Mouse (Mus musculus) mouse embryonic stem cell (cell line): ENCODE results near the gene Unc13b.

Source experiments
- in situ Hi-C, 2 experiments: fragments of 300-500 bp; cut with MboI; formaldehyde crosslinking; loops; 1 replicate in 1 of 2; 3 replicates in 1 of 2; pipeline ENCODE4 v1.14.3; 2019 to 2020; ENCODE audit warnings: low sequenced_read_pairs in 2 of 2, low pct_unique_long_range_greater_than_20kb in 1 of 2, mixed read lengths in 1 of 2; ENCODE audit not compliant: unreplicated experiment in 1 of 2

Unc13b gene

DNA sequence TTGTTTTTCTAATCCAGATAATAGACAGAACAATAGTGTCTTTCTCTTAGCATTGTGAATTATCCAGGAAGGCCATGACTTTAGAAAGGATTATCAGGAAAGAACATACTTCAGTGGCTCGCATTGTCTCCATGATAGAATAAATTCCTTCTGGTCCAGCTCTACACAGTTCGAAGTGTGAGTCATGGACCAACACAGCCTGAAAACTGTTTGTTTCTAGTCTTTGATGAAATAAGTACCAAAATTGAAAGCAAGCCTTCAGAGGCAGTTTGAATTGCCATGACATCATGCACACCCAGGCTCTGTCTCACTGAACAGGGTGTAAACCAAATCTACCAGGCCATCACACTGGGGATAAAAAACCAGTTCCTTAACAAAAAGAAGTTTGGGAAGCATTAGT lies 128.7 kb downstream of the Unc13b start:
- in situ Hi-C loops: no loop called here

DNA sequence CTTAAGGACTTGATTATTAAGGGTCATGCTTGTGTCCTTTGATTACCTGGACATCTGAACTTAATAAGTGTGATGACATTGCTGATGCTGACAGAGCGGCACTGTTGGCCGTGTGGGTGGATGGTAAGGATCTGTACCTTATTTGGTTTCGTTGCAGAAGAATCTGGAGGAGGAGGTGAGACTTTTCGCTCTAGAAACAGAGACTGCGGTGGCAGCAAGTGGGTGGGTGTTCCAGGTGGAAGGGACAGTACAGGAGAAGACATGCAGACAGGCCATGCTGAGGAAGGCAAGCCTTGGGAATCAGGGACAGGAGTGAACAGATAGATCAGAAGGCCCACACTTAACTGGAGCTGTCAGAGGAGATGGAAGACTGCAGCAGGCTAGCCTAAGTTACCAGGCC lies 130.6 kb downstream of the Unc13b start:
- in situ Hi-C loops: no loop called here

DNA sequence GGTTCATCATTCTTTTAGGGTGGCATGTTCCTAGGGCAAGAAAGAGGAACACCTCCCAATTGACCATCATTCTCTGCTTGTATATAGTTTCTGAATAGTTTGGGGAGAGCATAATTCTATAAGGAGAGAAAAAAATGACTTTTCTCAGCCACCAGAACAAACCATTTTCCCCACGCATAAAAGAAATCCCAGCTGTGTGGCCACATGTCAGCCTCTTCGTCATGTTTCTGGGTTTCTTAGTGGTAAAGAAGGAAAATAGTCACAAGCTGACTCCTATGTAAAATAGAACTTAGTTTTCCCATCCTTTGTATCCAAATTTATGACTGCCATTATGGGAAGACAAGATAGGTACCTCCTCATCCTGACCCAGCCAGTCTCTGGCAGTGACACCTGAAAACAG lies 146.2 kb downstream of the Unc13b start:
- in situ Hi-C loops: no loop called here

GRCm38 (mm10) chr4:43205571-43205970 lies 146.8 kb downstream of the Unc13b start:
- in situ Hi-C loops: no loop called here

DNA sequence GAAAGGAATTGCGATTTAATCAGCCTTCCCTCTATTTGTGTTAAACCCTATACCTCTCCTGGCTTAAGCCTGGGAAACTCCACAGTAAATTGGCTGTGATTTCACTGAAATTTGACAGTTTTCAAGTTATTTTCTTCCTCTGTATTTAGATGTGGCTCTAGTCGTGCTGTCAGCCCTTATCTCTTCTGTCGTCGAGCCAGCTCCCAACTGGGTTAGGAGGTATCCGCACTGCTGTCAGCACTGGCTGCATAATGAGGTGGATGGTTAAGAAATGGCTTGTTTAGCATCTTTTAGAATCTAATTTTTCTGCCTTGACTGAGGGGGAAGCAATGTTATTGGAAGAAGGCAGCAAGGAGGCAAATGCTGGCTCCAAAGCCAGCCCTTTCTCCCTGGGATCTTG lies 148.2 kb downstream of the Unc13b start:
- in situ Hi-C loops: no loop called here

DNA sequence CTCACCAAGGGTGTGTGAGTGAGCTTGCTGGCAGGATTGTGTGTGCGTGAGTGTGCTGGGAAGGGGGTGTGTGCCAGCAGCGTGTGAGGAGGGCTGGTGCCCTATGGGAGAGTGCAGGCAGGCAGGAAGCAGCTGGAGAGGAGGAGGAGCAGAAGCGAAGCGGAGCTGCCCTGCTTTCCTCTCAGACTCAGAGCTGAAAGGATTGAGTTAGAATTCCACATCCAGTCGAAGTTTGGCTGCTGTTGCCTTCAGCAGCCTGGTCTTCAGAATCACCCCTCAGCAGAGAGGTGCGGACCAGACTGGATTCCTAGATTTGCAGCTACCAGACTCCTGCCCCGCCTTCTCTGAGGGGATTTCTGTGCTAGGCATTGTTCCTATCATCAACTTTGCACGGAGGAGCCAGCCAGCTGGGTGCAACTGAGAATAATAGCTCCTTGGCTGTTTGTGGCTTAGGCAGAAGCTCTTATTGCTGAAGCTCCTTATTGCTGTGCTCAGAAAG lies 150.4 kb downstream of the Unc13b start:
- in situ Hi-C loops: no loop called here

DNA sequence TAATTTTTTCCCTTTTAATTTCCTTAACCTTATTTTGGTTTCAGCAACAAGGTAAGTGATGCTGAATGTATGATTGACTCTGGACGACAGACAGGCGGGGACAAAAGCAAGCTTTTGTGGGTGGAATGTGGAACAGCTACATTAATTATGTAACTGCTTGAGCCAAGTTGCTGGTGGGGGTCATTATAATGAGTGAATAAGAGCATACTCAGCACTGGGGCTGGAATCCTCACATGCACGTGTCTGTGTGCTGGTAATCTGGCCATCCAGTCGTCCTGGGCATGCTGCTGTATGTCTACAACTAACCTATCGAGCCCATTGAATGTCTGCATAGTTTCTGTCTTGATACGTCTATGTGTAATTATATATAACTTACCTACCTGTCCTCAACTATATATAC lies 150.9 kb downstream of the Unc13b start:
- in situ Hi-C loops: no loop called here

DNA sequence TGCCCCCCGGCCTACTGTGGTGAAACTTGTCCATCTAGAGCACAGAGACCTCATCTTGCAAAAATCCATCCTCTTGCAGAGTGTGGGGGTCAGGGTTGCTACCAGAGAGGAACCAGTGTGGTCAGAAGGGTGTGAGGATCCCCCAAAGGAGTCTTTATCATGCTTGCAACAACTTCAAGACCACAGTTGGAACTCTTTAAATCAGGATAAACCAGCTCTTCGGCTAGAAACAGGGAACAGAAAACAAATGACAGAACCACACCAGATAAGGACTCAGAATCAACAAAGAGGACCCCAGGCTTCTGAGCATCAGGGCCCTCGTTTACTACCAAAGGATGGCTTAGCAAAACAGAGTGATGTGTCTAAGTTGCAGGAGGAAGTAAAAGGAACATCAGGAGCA lies 157.7 kb downstream of the Unc13b start:
- in situ Hi-C loops: no loop called here

DNA sequence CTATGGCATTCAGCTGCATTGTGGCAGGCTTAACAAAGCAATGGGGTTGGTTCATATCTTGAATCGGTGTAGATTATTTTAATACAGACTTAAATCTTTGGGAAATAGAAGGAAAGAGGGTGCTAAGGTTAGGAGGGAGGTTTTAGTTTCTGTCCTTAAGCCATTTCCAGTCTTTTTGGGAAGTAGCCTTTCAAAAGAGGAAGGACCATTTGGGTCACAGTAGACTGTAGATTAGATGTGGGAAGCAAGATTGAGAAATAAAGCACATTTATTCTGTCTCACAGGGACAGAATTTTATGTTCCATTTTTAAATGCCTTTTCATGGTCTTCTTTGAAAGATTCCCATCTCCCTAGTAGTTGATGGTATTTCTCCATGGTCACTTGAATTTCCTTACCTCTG lies 159.2 kb downstream of the Unc13b start:
- in situ Hi-C loops: no loop called here

DNA sequence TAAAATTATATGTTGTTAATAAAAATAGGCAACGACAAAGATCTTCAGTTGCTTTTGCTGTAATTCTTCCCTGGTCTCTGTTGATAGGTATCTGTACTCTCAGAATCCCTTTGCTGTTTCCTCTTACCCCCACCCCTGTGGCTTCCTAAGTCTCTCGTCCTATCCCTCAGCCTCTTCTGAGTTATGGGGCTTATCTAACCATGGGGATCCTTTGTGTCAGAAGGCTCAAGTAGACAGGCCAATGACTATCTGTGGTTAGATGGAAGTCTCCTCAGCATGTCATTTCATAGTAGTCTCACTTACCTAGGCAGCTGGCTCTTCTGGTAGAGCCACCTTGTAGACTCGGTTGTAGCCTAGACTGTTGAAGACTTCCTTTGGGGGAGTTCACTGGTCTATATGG lies 173.1 kb downstream of the Unc13b start:
- in situ Hi-C loops: no loop called here

DNA sequence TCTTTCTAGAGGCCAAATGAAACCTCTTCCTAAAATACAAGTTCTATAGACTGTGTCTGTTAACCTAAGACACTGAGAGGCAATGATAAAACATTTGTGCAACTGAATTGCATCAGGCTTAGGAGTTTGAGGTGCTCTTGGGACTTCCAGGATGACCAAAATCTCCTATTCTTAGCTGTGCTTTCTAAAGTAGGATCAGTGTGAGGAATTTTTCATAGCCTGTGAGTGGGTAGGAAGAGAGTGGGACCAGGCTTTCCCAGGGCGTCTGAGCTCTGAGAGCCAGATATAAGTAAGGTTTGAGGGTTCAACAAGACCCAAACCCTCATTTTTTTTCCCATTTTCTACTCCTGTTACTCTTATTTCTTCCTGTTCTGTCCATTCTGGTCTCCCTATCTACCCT lies 174.2 kb downstream of the Unc13b start:
- in situ Hi-C loops: no loop called here

DNA sequence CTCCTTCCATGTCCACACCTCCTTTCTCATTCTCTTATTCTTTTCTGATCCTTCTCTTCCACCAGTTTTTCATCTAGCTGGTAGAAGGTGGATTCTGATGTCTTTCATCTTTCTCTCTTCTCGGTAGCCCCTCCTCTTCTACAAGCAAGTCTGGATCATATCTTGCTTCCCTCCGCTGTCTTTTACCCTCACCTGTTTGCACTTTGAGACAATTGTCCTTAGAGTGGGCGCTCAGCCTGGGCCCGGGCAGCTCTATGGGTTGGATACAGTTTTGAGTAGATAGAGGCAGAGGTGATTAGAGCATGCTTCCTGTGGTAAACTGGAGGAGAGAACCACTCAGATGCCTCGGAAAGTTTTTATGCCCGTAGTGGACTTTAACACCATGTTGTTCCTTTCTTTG lies 174.7 kb downstream of the Unc13b start:
- in situ Hi-C loops: no loop called here

GRCm38 (mm10) chr4:43236898-43237297 lies 178.1 kb downstream of the Unc13b start:
- in situ Hi-C loops: no loop called here

DNA sequence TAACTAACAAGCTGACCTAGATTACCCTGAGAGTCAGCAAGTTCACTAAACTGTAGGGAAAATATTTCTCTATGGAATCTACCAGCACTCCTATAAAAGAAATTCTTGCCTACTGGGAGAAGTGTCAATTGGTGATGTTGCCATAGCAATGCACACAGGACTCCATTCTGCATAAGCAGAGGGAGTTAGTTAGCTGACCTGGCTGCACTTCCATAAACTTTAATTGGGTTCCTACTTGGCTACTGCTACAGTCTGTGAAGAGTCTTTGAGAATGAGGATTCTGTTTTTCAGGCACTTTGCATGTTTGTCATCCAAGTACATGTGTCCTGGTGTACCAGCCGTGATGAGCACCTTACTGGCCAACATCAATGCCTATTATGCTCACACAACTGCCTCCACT lies 182.0 kb downstream of the Unc13b start:
- in situ Hi-C loops: no loop called here

GRCm38 (mm10) chr4:43244022-43244421 lies 185.3 kb downstream of the Unc13b start:
- in situ Hi-C loops: no loop called here

- in situ Hi-C loops: no loop called here
Observed at GRCm38 (mm10) chr4:43245776-43246175, 187.0 kb downstream of the Unc13b start.

- in situ Hi-C loops: no loop called here
Observed at GRCm38 (mm10) chr4:43248026-43248425, 189.3 kb downstream of the Unc13b start.

DNA sequence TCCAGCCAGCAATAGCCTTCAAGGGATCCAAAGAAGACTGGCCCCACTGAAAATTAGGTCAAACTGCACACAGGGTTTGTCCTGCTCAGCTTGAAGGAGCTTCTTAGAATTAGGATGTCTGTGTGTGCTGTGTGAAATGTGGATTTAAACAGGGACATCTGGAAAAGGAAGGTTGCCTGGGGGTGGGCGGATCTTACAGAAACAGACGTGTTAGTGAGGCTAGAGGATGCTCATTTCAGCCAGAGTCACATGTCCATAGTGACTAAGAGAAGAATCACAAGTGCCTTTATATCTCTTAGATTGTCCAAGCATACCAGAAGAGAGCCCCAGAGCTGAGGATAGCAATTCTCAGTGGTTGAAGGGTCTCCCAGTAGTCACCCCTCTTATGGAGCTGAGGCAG lies 190.2 kb downstream of the Unc13b start:
- in situ Hi-C loops: no loop called here

- in situ Hi-C loops: no loop called here
Observed at GRCm38 (mm10) chr4:43251269-43251668, 192.5 kb downstream of the Unc13b start.

- in situ Hi-C loops: no loop called here
Observed at GRCm38 (mm10) chr4:43257040-43257439, 198.3 kb downstream of the Unc13b start.

- in situ Hi-C loops: no loop called here
Observed at GRCm38 (mm10) chr4:43258556-43258955, 199.8 kb downstream of the Unc13b start.
